Mouse (Mus musculus): Measurements from ENCODE around the gene Dnaja2.

GRCm38 (mm10) chr8:85603203-85603895 is 48.2 kb upstream of the Dnaja2 start:
- TF ChIP-seq CTCF (IDR thresholded peaks at IDR 0.05; ENCODE audit: low read depth, low read length) = peak; percentile 70
- TF ChIP-seq POLR2A (IDR thresholded peaks at IDR 0.05; ENCODE audit: borderline replicate concordance, low read depth, low read length) = no peak
